Mouse (Mus musculus) midbrain, embryonic 14.5 days (tissue): ENCODE measurements around the gene Per1. TPM values are rescaled to one million over a fixed set of nuclear protein-coding genes. Genes with fewer than 3 reads are reported as not detected.

Experiments used
- polyA plus RNA-seq: library from polyadenylated mRNA; unstranded; fragments of >200 nt; fragmentation: Nextera tagmentation; extraction: Ambion mirVana; gene quantifications from 2 replicates; pipeline ENCODE4 v1.2.1, GENCODE M21; 2014

Gene Per1
- polyA plus RNA-seq, 1 experiment from 2014 or later: 13.1 TPM

Other genes with a start within 250 kb of the Per1 start
- 67.4 and 86.3 TPM in 2 replicates for gene Ndel1, start 223.4 kb upstream of the Per1 start, polyA plus RNA-seq
- gene Rnf222, start 206.7 kb upstream of the Per1 start, polyA plus RNA-seq: not detected in 2 replicates
- 670 and 732 TPM in 2 replicates for gene Rpl26, start 193.6 kb upstream of the Per1 start, polyA plus RNA-seq
- 0.53 and 1.1 TPM in 2 replicates for gene Odf4, start 168.1 kb upstream of the Per1 start, polyA plus RNA-seq
- 19.3 and 19.5 TPM in 2 replicates for gene Arhgef15, start 137.7 kb upstream of the Per1 start, polyA plus RNA-seq
- 1.1 and 1.9 TPM in 2 replicates for gene Slc25a35, start 127.1 kb upstream of the Per1 start, polyA plus RNA-seq
- 22.1 and 22.4 TPM in 2 replicates for gene Rangrf, start 120.0 kb upstream of the Per1 start, polyA plus RNA-seq
- gene Pfas, start 86.8 kb upstream of the Per1 start, polyA plus RNA-seq: 12.6 and 16.5 TPM in 2 replicates
- 55.8 and 56.1 TPM in 2 replicates for gene Ctc1, start 79.3 kb upstream of the Per1 start, polyA plus RNA-seq
- gene Aurkb, start 49.6 kb upstream of the Per1 start, polyA plus RNA-seq: 14.6 and 29.6 TPM in 2 replicates
- gene Borcs6, start 35.5 kb upstream of the Per1 start, polyA plus RNA-seq: 17.3 and 20.1 TPM in 2 replicates
- gene Tmem107, start 24.4 kb upstream of the Per1 start, polyA plus RNA-seq: 28.0 and 36.5 TPM in 2 replicates
- gene Vamp2, start 6.7 kb upstream of the Per1 start, polyA plus RNA-seq: 258 and 260 TPM in 2 replicates
- 0.26 and 0.78 TPM in 2 replicates for gene Hes7, start 25.2 kb downstream of the Per1 start, polyA plus RNA-seq
- 0.22 and 0.23 TPM in 2 replicates for gene 9130213A22Rik, start 27.4 kb downstream of the Per1 start, polyA plus RNA-seq
- 2.8 and 3.2 TPM in 2 replicates for gene Aloxe3, start 30.7 kb downstream of the Per1 start, polyA plus RNA-seq
- 0.08 and 0.22 TPM in 2 replicates for gene Alox12b, start 61.8 kb downstream of the Per1 start, polyA plus RNA-seq
- gene Alox8, start 102.6 kb downstream of the Per1 start, polyA plus RNA-seq: 0.17 and 0.26 TPM in 2 replicates
- gene Gucy2e, start 141.8 kb downstream of the Per1 start, polyA plus RNA-seq: 0.37 and 0.49 TPM in 2 replicates
- 14.9 and 18.6 TPM in 2 replicates for gene Cntrob, start 228.6 kb downstream of the Per1 start, polyA plus RNA-seq
- 189 and 220 TPM in 2 replicates for gene Trappc1, start 228.8 kb downstream of the Per1 start, polyA plus RNA-seq
- gene Kcnab3, start 231.0 kb downstream of the Per1 start, polyA plus RNA-seq: 4.1 and 4.3 TPM in 2 replicates
- 222 and 270 TPM in 2 replicates for gene Rnf227, start 245.2 kb downstream of the Per1 start, polyA plus RNA-seq